Mouse (Mus musculus): ENCODE measurements around the gene Prickle3.

Gene Prickle3

DNA sequence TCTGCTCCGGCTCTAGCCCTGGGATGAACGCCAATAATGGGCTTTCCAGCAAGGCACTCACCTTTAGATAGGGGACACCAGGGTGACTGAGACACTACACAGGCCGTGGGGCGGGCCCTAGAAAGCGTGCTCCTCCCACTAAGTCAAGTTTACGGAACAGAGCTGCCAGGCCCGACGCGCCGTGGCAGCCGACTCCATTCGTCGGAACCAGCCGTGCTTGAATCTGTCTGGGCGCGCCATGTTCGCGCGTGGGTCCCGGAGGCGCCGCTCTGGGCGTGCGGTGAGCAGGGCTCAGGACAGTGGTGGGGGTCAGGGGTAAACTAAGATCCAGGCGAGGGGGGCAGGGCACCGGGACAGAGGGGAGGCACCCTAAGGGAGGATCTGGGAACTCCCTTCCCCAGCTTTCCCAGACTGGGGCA is at the start of gene Prickle3:
TSS of gene Prickle3 (plus strand) at position 40 of the 419 bp plus-strand sequence.
- no peak for DNase-seq (ENCODE audit: low spot score)

DNA sequence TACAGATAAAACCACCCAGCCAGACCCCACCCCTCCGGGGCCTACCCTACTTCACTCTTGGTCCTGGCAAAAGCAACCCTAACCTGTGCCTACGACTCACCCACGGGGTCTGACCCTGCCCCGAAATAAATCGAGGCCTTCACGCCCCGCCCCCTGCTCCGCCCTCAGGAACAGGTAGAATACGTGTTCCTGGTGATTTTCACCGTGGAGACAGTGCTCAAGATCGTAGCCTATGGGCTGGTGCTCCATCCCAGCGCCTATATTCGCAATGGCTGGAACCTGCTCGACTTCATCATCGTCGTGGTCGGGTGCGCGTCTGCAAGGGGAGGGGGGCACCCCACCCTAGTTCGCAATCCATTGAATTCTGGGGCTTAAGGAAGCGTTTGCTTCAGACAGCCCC is 47.0 kb upstream of the Prickle3 start:
- no peak for DNase-seq (ENCODE audit: low spot score)

DNA sequence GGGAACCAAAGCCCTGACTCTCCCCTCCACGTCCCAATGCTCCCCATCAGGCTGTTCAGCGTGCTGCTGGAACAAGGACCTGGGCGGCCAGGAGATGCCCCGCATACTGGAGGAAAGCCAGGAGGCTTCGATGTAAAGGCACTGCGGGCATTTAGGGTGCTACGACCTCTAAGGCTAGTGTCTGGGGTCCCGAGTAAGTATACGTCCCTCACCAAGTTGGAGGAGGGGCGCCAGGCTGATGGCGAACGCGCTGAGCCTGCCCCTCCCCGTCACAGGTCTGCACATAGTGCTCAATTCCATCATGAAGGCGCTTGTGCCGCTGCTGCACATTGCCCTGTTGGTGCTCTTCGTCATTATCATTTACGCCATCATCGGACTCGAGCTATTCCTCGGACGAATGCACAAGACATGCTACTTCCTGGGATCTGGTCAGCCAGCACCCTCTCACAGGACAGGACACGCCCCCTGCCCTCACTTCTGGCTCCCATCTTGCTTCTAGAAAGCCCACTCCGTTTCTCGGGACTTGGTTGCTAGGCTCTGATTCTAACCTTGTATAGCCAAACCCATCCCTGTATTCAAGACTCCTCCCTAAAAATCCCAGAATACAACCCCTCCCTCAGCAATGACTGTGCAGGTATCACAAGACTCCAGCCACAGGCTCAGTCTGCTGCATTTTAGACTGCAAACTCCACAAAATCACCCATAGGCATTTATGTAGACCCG is 46.4 kb upstream of the Prickle3 start:
- no peak for DNase-seq (ENCODE audit: low spot score)

- no peak for DNase-seq (ENCODE audit: low spot score)
Observed at GRCm38 (mm10) chrX:7617889-7618551, 39.0 kb upstream of the Prickle3 start.

GRCm38 (mm10) chrX:7632560-7632959 is 24.5 kb upstream of the Prickle3 start:
- no peak for DNase-seq (ENCODE audit: low spot score)

- no peak for DNase-seq (ENCODE audit: low spot score)
Observed at GRCm38 (mm10) chrX:7635101-7635500, 22.0 kb upstream of the Prickle3 start.

GRCm38 (mm10) chrX:7638401-7639091 is 18.5 kb upstream of the Prickle3 start, which contains the start of gene Syp:
Gene Syp (plus strand): TSS chrX:7638471.
- DNase-seq (ENCODE audit: low spot score) = peak; percentile 64

GRCm38 (mm10) chrX:7639536-7640325 is 17.3 kb upstream of the Prickle3 start:
- DNase-seq (ENCODE audit: low spot score) = no peak

DNA sequence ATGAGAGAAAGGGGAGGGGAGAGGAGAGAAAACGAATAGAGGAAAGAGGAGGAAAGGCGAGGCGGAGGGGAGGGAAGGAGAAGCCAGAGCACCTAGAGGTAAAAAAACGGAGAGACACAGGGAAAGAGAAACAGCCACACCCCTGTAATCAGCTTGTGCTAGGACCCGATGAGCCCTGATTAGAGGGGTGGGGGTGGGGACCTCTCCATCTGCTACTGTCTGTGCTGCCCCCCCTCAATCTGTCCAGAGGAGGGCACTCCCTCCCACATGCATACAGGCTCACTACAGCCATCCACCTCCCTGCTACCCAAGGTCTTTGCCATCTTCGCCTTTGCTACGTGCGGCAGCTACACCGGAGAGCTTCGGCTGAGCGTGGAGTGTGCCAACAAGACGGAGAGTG is 16.3 kb upstream of the Prickle3 start:
- DNase-seq (ENCODE audit: low spot score) = no peak

DNA sequence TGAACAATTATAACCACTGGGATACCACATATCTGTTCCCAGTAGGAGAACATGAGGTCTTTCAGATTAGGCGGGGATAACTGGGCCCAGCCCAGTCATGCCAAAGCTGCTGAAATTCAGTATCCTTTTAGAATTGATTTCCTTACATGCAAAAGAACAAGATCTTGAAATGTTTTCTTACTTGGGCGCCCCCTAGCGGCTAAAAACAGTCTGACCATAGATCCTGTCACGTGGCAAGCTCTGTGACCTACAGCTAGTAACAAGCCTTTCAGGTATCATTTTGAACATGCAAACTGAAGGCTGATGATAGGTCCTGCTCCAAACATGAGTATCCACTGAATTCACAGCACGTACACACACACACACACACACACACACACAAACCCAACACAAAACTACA is 11.7 kb upstream of the Prickle3 start:
- DNase-seq (ENCODE audit: low spot score) = peak; percentile 74

- peak; percentile 49 for DNase-seq (ENCODE audit: low spot score)
Observed at GRCm38 (mm10) chrX:7648671-7649304, 8.3 kb upstream of the Prickle3 start.

- no peak for DNase-seq (ENCODE audit: low spot score)
Observed at GRCm38 (mm10) chrX:7658031-7658784, 1.1 kb downstream of the Prickle3 start.

GRCm38 (mm10) chrX:7658785-7659589 is 1.9 kb downstream of the Prickle3 start:
- DNase-seq (ENCODE audit: low spot score) = no peak

- no peak for DNase-seq (ENCODE audit: low spot score)
Observed at GRCm38 (mm10) chrX:7661086-7661485, 4.0 kb downstream of the Prickle3 start.

DNA sequence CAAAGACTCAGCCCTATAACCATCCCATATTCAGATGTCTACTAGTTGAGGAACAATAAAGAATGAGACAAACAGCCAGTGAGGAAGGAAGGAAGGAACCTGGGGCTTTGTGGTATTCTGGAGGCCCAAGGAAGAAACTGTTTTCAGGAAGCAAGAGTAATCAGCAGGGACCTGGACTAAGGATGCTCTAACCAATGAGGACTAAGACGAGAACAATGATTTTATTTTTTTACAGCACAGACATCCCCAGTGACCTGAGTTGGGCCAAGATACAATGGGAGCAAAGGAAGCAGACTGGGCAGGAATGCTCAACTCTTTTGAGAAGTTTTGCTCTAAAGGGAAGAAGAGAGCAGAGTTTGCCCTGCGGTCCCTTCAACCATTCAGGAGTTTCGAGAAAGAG is 5.9 kb downstream of the Prickle3 start:
- DNase-seq (ENCODE audit: low spot score) = no peak

DNA sequence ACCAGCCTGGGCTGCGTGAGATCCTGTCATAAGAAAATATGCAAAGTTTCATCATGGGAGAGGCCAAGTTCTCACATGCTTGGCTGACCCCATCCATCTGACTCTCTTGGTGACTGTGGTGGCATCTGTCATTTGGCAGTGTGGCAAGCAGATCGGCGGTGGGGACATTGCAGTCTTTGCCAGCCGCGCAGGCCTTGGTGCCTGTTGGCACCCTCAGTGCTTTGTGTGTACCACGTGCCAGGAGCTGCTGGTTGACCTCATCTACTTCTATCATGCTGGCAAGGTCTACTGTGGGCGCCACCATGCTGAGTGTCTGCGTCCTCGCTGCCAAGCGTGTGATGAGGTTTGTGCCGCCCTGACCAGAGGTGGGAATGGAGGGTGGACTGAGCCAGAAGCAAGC is 7.7 kb downstream of the Prickle3 start:
- no peak for DNase-seq (ENCODE audit: low spot score)

DNA sequence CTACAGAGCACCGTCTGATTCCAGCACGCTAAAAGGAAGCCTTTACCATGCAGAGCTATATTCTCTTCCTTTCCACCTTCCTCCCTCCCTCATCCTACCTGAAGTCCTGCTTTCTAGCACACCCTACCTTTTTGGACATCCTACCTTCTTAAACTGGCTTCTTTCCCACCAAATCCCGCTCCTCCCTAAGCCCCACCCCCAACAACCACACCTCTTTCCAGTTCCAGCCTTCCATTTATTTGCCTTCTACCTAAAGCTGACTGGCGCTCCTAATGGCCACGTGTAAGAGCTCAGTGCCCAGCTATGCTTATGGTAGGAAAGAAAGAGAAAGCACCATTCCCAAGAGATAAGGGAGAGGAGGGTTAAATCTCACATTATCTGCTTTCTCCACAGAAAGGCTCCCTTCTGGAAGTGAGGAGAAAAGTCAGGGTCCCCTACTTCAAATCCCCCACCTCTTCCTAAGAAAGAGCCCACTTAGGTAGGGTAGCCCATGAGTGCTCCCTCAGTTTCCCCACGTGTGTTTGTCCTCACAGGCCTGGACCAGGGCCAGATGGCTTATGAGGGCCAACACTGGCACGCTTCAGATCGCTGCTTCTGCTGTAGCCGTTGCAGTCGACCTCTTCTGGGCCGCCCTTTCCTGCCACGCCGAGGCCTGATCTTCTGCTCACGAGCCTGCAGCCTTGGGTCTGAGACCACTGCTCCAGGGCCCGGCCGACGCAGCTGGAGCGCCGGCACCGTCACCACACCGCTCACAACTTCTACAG is 8.9 kb downstream of the Prickle3 start:
- DNase-seq (ENCODE audit: low spot score) = no peak

GRCm38 (mm10) chrX:7670390-7670881 is 13.4 kb downstream of the Prickle3 start:
- peak; percentile 55 for DNase-seq (ENCODE audit: low spot score)

Data from ovary, postnatal 14 days (tissue).